Mouse (Mus musculus) neural tube, embryonic 10.5 days (tissue): Measurements from ENCODE around the gene Rwdd3.

Source experiments
- DNase-seq: peaks from one replicate; pipeline ENCODE4 v3.0.0-alpha.2; 2017; ENCODE audit warnings: low spot score; ENCODE audit errors: extremely low spot score

The Rwdd3 gene

DNA sequence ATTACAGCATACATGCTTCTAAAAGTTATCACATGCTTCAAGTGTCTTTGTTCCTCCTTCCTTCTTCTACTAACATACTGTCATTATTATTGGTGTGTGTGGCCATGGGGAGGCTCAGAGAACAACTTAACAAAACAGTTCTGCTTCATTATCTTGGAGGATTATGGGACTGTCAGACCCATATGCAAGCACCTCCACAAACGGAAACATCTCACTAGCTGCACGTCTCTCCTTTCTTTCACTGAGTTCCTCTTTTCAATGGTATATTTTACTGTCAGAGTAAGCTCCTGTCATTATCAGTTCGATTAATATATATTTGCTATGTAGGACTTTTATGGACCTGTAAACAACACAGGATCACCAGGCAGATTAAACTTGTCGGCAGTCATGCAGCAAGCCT lies 11.1 kb downstream of the Rwdd3 start:
- DNase-seq, result no peak

DNA sequence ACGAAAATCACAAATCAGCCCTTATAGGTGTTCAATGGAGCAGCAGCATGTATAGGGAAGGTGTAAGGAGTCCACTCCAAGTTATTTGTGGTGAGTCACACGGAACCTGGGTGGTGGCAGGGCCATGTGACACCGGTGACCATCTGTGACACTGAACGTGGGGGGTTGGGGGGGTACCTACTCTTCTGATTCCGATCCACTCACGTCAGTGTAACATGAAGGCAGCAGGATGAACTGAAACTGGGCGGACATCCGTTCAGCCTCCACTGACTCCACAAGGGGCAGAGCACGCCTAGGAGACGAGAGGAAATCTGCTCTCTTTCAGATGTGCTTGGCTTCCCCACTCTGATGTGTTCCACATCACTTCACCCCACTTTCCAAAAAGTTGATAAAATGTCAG lies 11.9 kb downstream of the Rwdd3 start:
- no peak for DNase-seq

GRCm38 (mm10) chr3:121158901-121159351 lies 12.6 kb downstream of the Rwdd3 start:
- no peak for DNase-seq

DNA sequence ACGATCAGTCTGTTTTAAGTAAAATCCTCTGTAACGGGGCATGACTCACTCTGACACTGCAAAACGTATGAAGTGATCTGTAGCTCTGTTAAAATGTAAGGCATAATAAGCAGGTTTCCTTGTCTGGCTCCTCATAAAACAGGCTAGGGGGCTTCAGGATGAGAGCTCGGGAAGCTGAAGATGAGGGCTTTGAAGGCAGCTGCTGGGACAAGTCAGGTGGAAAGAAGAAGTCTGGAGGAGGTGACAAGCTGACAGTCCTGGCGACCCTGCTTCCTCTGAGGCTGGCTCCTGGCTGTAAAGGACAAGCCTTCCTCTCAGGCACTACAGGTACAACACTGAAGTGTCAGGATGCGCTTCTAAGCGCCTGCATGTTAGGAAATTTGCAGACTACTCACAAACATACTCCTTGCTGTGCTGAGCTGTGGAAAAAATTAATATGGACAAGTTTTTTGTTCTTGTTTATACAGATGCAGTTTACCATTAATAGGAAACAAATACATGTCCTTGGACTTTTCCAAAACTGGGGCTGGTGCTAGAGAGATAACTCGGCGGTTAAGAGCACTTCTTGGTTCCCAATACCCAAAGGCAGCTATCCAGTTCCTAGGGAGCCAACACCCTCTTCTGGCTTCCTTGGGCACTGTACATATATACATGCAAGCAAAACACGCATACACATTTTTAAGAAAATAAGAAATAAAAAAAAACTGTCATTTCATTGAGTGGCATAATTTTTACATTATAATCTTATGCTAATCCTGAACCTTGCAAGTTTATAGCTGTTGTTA lies 13.8 kb downstream of the Rwdd3 start:
- no peak for DNase-seq

DNA sequence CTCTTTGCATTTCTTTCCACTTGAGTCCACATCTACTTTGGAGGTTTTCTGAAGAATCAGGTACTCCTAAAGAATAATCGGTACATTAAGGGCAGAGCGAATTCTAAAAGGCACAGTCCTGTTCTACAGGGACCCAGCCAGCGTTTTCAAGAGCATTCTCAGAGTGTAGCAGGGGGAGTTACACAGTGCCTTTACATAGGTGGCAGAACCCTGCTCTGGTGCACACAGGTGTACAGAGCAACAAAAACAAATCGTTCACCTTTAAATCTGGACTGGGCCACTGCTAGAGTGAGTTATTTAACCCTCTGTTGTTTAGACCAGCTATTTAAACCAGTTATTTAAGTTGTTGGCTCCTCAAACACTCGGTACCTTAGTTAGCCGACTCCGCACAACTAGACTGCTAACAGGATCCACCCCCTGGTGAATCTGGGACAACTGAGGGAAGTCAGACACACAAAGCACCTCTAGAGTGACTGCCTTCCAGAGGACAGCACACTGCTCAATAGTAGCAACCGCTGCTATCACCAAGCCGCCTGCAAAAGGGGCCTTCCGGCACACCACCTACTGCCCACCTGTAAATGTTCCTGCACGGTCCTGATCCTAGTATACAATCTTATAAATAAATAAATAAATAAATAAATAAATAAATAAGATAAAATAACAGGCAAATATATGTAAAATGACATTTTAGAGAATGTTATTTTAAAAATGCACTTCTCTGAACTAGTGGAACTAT lies 14.9 kb downstream of the Rwdd3 start:
- DNase-seq, result no peak

DNA sequence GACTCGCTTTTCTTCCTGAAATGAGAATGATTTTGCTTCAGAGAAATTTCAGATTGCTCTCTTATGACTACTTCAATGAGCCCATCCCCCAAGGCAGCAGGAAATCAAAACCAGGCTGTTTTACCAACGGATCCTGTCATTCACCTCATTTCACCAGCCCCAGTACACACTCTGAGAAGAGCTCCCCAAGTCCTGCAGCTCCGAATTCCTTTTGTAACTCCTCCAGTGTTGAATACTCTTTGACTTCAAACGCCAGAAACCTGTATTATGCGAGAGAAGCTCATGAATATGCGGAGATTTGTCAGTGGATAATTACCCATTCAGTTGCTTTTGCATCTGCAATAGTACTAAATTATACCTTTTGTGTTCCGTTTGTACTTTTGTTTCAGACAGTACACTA lies 15.5 kb downstream of the Rwdd3 start:
- DNase-seq, result no peak

- no peak for DNase-seq
Observed at GRCm38 (mm10) chr3:121133937-121134336, 37.6 kb downstream of the Rwdd3 start.

GRCm38 (mm10) chr3:121133039-121133438 lies 38.5 kb downstream of the Rwdd3 start:
- DNase-seq, result no peak

- no peak for DNase-seq
Observed at GRCm38 (mm10) chr3:121127171-121127570, 44.3 kb downstream of the Rwdd3 start.

- no peak for DNase-seq
Observed at GRCm38 (mm10) chr3:121126476-121126875, 45.0 kb downstream of the Rwdd3 start.

DNA sequence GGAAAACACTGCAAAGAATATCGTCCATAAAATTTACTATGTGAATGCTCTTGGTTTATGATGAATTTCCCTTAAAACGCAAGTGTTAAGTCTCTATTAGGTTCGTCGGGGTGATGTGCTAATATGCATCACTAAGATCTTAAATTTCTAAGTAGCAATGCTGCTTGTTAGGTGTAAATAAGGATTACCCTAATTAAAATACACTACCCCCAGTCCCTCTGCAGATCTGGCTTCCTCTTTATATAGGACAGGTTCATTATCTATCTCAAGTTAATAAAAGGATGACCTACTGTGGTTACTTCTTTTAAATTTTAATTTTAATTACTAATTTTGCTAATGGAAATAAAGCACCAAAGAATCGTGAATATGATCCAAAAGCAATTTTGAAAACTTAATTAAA lies 50.4 kb downstream of the Rwdd3 start:
- no peak for DNase-seq

GRCm38 (mm10) chr3:121116590-121116989 lies 54.9 kb downstream of the Rwdd3 start:
- DNase-seq, result no peak

DNA sequence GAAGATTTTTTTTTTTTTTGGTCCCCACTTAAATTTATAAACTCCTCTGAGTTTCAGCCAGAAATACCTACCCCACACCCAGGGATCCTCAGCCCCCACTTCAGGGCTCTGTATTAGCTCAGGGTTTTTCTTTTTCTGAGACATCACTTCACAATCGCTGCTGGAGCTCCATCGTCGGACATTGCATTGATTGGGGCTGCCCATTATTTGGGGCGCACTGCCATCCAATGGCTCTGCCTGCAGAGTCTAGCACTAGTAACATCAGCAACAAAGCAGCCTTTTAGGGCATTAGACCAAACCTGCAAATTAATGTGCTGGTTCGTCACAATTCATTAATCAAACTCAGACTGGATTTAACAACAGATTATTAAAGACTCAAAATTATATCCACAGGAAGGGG lies 55.4 kb downstream of the Rwdd3 start:
- DNase-seq, result no peak

DNA sequence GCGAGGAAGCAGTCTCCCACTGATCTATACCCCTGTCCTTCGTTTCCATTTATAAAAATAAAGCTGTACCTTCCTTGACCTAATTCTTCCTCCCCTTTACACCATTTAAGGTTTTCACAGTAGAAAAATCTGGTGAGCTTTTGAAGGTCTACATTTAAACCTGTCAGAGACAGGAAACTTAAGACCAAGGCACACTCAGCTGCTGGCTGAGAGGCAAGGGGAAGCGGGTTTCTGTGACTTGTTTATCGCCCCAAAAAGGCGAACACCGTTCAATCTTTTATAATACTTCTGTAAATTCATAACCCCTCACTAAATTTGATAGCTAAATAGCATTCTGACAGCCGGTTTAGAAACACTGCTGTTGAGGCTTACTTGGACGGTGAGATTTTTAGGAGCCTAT lies 60.4 kb downstream of the Rwdd3 start:
- no peak for DNase-seq

- DNase-seq, result no peak
Observed at GRCm38 (mm10) chr3:121110430-121110829, 61.1 kb downstream of the Rwdd3 start.

DNA sequence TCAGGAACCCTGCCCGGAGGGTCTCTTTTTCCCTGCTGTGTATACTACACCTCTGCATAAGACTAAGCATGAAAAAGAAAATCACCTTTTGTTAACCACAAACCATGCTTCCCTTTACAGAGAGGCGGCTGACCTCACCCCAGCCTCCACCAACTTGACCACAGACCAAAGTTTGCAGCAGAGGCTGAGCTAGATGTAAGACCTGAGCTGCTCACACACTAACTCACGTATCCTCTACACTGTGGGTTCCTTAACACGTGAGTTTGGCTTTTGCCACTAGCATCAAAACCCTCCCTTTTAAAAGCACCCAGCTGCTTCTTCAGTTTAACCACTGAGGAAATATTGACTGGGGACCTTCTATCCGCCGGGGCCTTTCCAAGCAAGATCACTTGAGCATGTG lies 64.0 kb downstream of the Rwdd3 start:
- DNase-seq, result no peak

DNA sequence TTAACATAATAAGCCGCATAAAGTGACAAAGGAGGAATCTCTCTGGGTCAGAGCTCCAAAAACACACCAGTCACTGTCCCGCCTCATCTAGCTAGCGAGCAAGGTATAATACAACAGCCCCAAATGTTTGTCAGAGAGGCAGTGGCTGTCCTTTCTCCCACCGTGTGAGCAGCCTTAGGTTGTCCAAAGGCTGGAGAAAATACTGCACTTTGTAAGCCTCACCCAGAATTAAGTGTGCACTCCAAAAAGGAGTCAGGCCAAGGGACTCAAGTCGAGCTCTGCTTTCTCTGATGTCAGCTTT lies 66.1 kb downstream of the Rwdd3 start:
- no peak for DNase-seq
